Mouse (Mus musculus) testis, adult 2 months (tissue): ENCODE results near the gene Rmi2.

Experiments used
- CTCF ChIP-seq: fragments of 200-500 bp; IDR thresholded peaks from 2 replicates; pipeline ENCODE4 v1.5.1; 2012; ENCODE audit warnings: low read depth, mild to moderate bottlenecking, inconsistent platforms, low read length, moderate library complexity; ENCODE audit not compliant: control insufficient read depth, insufficient read depth, insufficient replicate concordance
- POLR2A ChIP-seq: fragments of 200-500 bp; IDR thresholded peaks from 2 replicates; pipeline ENCODE4 v1.6.1; 2012; ENCODE audit warnings: low read depth, mild to moderate bottlenecking, inconsistent platforms, low read length, moderate library complexity; ENCODE audit not compliant: control insufficient read depth

DNA sequence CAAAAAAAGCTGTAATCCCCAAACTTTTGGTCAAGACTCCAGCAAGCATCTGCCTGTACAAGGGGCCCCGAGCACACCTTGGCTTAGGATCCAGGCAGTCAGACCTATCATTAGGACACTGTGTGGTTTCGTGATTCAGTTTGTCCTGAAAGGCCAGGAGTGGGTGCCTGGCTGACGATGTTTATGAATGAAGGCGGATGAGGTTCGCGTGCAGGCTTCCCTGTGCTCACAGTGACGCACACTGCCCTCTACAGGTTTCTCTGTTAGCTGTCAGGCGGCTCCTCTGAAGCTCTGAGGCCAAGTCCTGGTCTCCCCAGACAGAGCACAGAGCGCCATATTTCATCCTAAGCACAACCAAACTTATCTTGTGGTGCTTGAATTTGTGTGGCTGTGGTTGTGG is 48.6 kb upstream of the Rmi2 start:
- TF ChIP-seq POLR2A (peak; percentile 80; the same call in 1 of the 2 replicates), CTCF (peak; percentile 68; the same call in 1 of the 2 replicates)
